Mouse (Mus musculus): ENCODE results near the gene Fto. TPM values are rescaled to one million over a fixed set of nuclear protein-coding genes. Genes with fewer than 3 reads are reported as not detected.

The Fto gene
- total and polyA plus RNA-seq, 3 experiments: 8.4 to 43.2 (median 15.7) TPM

DNA sequence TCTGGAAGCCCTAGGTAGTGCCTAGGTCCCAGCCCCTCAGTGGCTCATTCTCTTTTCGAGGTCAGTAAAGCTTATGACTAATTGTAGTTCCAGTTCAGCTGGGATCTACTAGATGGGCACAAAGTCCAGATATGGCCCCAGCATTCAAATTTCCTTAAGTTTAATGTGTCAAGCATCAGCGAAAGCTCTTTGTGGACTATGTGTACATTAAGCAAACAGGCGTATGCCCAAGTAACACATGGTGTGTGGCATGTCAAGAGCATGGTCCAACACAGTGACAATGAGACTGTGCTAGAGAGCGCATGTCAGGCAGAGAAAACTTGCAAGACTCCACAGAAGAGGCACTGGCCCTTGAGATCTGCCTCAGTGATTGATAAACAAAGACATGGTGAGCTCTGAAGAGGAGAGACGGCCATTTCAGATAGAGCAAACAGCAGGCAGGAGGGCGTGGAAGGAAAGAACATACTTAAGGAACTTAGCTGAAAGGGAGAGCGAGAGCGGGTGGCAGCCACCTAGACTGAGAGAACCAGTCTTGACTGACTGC is 192.2 kb downstream of the Fto start:
- dilution Hi-C loops (cut with MboI; ENCODE audit: extremely low pct_ligation_motif_present, extremely low pct_unique_long_range_greater_than_20kb, low sequenced_read_pairs) (no loop called here), in situ Hi-C loops (cut with MboI; ENCODE audit: low pct_ligation_motif_present, low pct_unique_long_range_greater_than_20kb, low sequenced_read_pairs) (loop anchor here (25.0 kb wide), 1 partner anchor 1507 kb away; no protein-coding TSS in a partner anchor)
- H3K4me3 ChIP-seq (replicated peaks in 1 of 3; ENCODE audit: low read depth in 2 of 3, low read length in 2 of 3, poor library complexity in 1 of 3): no peak overlapping the region
- H3K27me3 ChIP-seq (replicated peaks): no peaks in the 10 kb centered on the region
- H3K4me1 ChIP-seq (ENCODE audit: control insufficient read depth in 1 of 2, insufficient read depth in 2 of 2): peaks cover 3 to 43% of the 10 kb centered on the region in 2 experiments; a peak in 2 of 4 replicates
- no peaks in the 10 kb centered on the region for H3K79me2 ChIP-seq (replicated peaks; ENCODE audit: control insufficient read depth, extremely low read depth, insufficient read depth, poor library complexity, severe bottlenecking)
- H3K9me3 ChIP-seq (replicated peaks; ENCODE audit: low read length): no peaks in the 10 kb centered on the region
- no peak for DNase-seq (ENCODE audit: extremely low read depth)
- TF ChIP-seq TBP (conservative IDR thresholded peaks at IDR 0.05; ENCODE audit: low read depth, low read length): no peak
- TF ChIP-seq ETS1 (conservative IDR thresholded peaks at IDR 0.05; ENCODE audit: low read depth, low read length): no peak
- no peak for TF ChIP-seq ELF1 (IDR thresholded peaks at IDR 0.05; ENCODE audit: low read depth, low read length)
- no peak for TF ChIP-seq CTCF (conservative IDR thresholded peaks at IDR 0.05 in 1 of 2, IDR thresholded peaks at IDR 0.05 in 1 of 2; ENCODE audit: low read depth in 2 of 2, low read length in 2 of 2)
- no peak for TF ChIP-seq UBTF (IDR thresholded peaks at IDR 0.05; ENCODE audit: low read depth, low read length)
- TF ChIP-seq MXI1 (IDR thresholded peaks at IDR 0.05; ENCODE audit: low read depth, low read length): no peak
- no peak for TF ChIP-seq ZNF384 (IDR thresholded peaks at IDR 0.05; ENCODE audit: low read depth, low read length)
- TF ChIP-seq ZC3H11A (IDR thresholded peaks at IDR 0.05; ENCODE audit: low read depth, low read length): no peak
- no peak for TF ChIP-seq USF2 (conservative IDR thresholded peaks at IDR 0.05; ENCODE audit: low read depth, low read length)
- no peak for TF ChIP-seq GABPA (IDR thresholded peaks at IDR 0.05; ENCODE audit: insufficient replicate concordance, low read depth, low read length)
- no peak for TF ChIP-seq ZKSCAN1 (IDR thresholded peaks at IDR 0.05; ENCODE audit: borderline replicate concordance, low read depth, low read length)
- no peak for TF ChIP-seq KAT2A (IDR thresholded peaks at IDR 0.05; ENCODE audit: insufficient replicate concordance, low read length)
- no peak for TF ChIP-seq PAX5 (IDR thresholded peaks at IDR 0.05; ENCODE audit: low read length)
- no peak for TF ChIP-seq E2F4 (IDR thresholded peaks at IDR 0.05; ENCODE audit: insufficient replicate concordance, low read depth, low read length)
- no peak overlapping the region for H3K4me2 ChIP-seq (ENCODE audit: insufficient read depth, low read depth, poor library complexity, severe bottlenecking)
- H3K27ac ChIP-seq (ENCODE audit: insufficient read depth, low read depth): no peak overlapping the region
- no peak overlapping the region for H3K9ac ChIP-seq (ENCODE audit: insufficient read depth, low read depth)
- peaks cover 0 to 29% of the 10 kb centered on the region in 2 experiments for H3K36me3 ChIP-seq (replicated peaks in 1 of 2; ENCODE audit: control insufficient read depth in 1 of 2, insufficient read depth in 1 of 2, low read length in 1 of 2)

DNA sequence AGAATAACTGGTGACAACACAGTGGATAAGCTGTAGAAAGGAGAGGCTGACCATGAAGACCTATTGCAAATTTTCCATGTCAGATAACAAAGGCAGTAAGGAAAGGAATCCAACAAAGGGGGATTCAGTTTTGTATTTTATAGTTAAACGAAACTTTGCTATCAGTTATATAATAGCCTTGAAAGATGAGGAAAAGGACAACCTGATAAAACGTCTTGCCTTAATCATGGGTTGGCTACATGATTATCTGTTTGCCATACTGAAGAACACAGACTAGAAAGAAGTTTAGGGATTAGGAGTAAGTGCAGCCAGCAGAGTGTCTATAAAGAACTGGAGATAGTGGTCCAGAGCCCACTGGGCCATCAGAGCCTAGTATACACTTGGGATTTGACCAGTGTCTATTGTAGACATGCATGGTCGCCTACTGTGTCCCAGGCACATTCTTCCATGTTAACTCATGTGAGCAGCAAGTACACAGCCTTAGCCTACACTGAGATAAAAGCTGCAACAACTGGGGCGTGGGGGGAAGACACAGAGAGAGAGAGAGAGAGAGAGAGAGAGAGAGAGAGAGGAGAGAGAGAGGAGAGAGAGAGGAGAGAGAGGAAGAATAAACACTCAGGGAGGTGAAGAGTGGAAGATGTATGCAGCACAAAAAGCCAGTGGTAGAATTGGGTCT is 192.8 kb downstream of the Fto start:
- Histone ChIP-seq H3K9ac (ENCODE audit: insufficient read depth, low read depth) (no peak overlapping the region), H3K36me3 (replicated peaks in 1 of 2; ENCODE audit: control insufficient read depth in 1 of 2, insufficient read depth in 1 of 2, low read length in 1 of 2) (peaks cover 0 to 28% of the 10 kb centered on the region in 2 experiments), H3K79me2 (replicated peaks; ENCODE audit: control insufficient read depth, extremely low read depth, insufficient read depth, poor library complexity, severe bottlenecking) (no peaks in the 10 kb centered on the region), H3K4me3 (replicated peaks in 1 of 3; ENCODE audit: low read depth in 2 of 3, low read length in 2 of 3, poor library complexity in 1 of 3) (no peak overlapping the region), H3K27me3 (replicated peaks) (no peaks in the 10 kb centered on the region), H3K9me3 (replicated peaks; ENCODE audit: low read length) (no peaks in the 10 kb centered on the region), H3K4me2 (ENCODE audit: insufficient read depth, low read depth, poor library complexity, severe bottlenecking) (no peak overlapping the region), H3K4me1 (ENCODE audit: control insufficient read depth in 1 of 2, insufficient read depth in 2 of 2) (peaks cover 5 to 47% of the 10 kb centered on the region in 2 experiments; a peak in 2 of 4 replicates), H3K27ac (ENCODE audit: insufficient read depth, low read depth) (no peak overlapping the region)
- in situ Hi-C loops (cut with MboI; ENCODE audit: low pct_ligation_motif_present, low pct_unique_long_range_greater_than_20kb, low sequenced_read_pairs): loop anchor here (25.0 kb wide), 1 partner anchor 1506 kb away; no protein-coding TSS in a partner anchor
- no peak for TF ChIP-seq ETS1 (conservative IDR thresholded peaks at IDR 0.05; ENCODE audit: low read depth, low read length)
- TF ChIP-seq ELF1 (IDR thresholded peaks at IDR 0.05; ENCODE audit: low read depth, low read length): no peak
- no peak for TF ChIP-seq CHD1 (IDR thresholded peaks at IDR 0.05; ENCODE audit: low read depth, low read length)
- TF ChIP-seq TCF12 (IDR thresholded peaks at IDR 0.05; ENCODE audit: low read depth, low read length): no peak
- no peak for TF ChIP-seq KAT2A (IDR thresholded peaks at IDR 0.05; ENCODE audit: insufficient replicate concordance, low read length)
- TF ChIP-seq EP300 (IDR thresholded peaks at IDR 0.05; ENCODE audit: low read length): no peak
- TF ChIP-seq POLR2A (IDR thresholded peaks at IDR 0.05; ENCODE audit: low read depth, low read length): no peak
- no peak for TF ChIP-seq MAZ (IDR thresholded peaks at IDR 0.05; ENCODE audit: low read depth, low read length)
- TF ChIP-seq CHD2 (IDR thresholded peaks at IDR 0.05; ENCODE audit: low read length): no peak
- TF ChIP-seq ZKSCAN1 (IDR thresholded peaks at IDR 0.05; ENCODE audit: borderline replicate concordance, low read depth, low read length): no peak
- no peak for TF ChIP-seq MAFK (IDR thresholded peaks at IDR 0.05; ENCODE audit: insufficient replicate concordance, low read length)
- TF ChIP-seq USF2 (conservative IDR thresholded peaks at IDR 0.05; ENCODE audit: low read depth, low read length): no peak
- no peak for TF ChIP-seq RAD21 (IDR thresholded peaks at IDR 0.05; ENCODE audit: low read depth, low read length)
- no peak for TF ChIP-seq CTCF (conservative IDR thresholded peaks at IDR 0.05 in 1 of 2, IDR thresholded peaks at IDR 0.05 in 1 of 2; ENCODE audit: low read depth in 2 of 2, low read length in 2 of 2)
- no peak for TF ChIP-seq E2F4 (IDR thresholded peaks at IDR 0.05; ENCODE audit: insufficient replicate concordance, low read depth, low read length)
- TF ChIP-seq TBP (conservative IDR thresholded peaks at IDR 0.05; ENCODE audit: low read depth, low read length): no peak
- no peak for TF ChIP-seq MXI1 (IDR thresholded peaks at IDR 0.05; ENCODE audit: low read depth, low read length)
- TF ChIP-seq JUN (IDR thresholded peaks at IDR 0.05; ENCODE audit: insufficient read depth, low read depth, low read length): no peak
- TF ChIP-seq SMC3 (IDR thresholded peaks at IDR 0.05; ENCODE audit: low read depth, low read length): no peak
- DNase-seq (ENCODE audit: extremely low read depth): no peak
- dilution Hi-C loops (cut with MboI; ENCODE audit: extremely low pct_ligation_motif_present, extremely low pct_unique_long_range_greater_than_20kb, low sequenced_read_pairs): no loop called here

Data from CH12.LX (cell line).